Mouse (Mus musculus): ENCODE measurements at regions not wholly inside any gene's neighbourhood (a gene's known extent, or its start where the extent isn't known, plus 50 kb on each side); places are given as distances from the start of the nearest gene placed in this dataset.

- Histone ChIP-seq H3K4me3 (ENCODE audit: insufficient read depth, low read length) (no peak overlapping the region), H3K27ac (ENCODE audit: insufficient read depth, low read length) (no peak overlapping the region), H3K4me1 (ENCODE audit: control insufficient read depth, insufficient read depth, low read length) (no peaks in the 10 kb centered on the region)
- TF ChIP-seq POLR2A (IDR thresholded peaks at IDR 0.05; ENCODE audit: extremely low read depth, insufficient read depth, low read length) (no peak), CTCF (IDR thresholded peaks at IDR 0.05; ENCODE audit: extremely low read depth, insufficient read depth, low read length) (no peak)
These were observed 459.0 kb downstream of the Epha3 start for GRCm38 (mm10) chr16:63404976-63405375.

- H3K4me3 ChIP-seq (ENCODE audit: insufficient read depth, low read length), result no peak overlapping the region
- H3K4me1 ChIP-seq (ENCODE audit: control insufficient read depth, insufficient read depth, low read length), result no peaks in the 10 kb centered on the region
- H3K27ac ChIP-seq (ENCODE audit: insufficient read depth, low read length), result no peak overlapping the region
- TF ChIP-seq POLR2A (IDR thresholded peaks at IDR 0.05; ENCODE audit: extremely low read depth, insufficient read depth, low read length) (no peak), CTCF (IDR thresholded peaks at IDR 0.05; ENCODE audit: extremely low read depth, insufficient read depth, low read length) (no peak)
These were observed 451.3 kb downstream of the Epha3 start for GRCm38 (mm10) chr16:63412656-63413055.

- Histone ChIP-seq H3K4me3 (ENCODE audit: insufficient read depth, low read length) (no peak overlapping the region), H3K27ac (ENCODE audit: insufficient read depth, low read length) (no peak overlapping the region), H3K4me1 (ENCODE audit: control insufficient read depth, insufficient read depth, low read length) (no peaks in the 10 kb centered on the region)
- TF ChIP-seq POLR2A (IDR thresholded peaks at IDR 0.05; ENCODE audit: extremely low read depth, insufficient read depth, low read length) (no peak), CTCF (IDR thresholded peaks at IDR 0.05; ENCODE audit: extremely low read depth, insufficient read depth, low read length) (no peak)
These were observed 411.7 kb downstream of the Epha3 start for GRCm38 (mm10) chr16:63452301-63452700.

GRCm38 (mm10) chr16:63466615-63467014 is 397.4 kb downstream of the Epha3 start:
- H3K4me3 ChIP-seq (ENCODE audit: insufficient read depth, low read length), result no peak overlapping the region
- no peaks in the 10 kb centered on the region for H3K4me1 ChIP-seq (ENCODE audit: control insufficient read depth, insufficient read depth, low read length)
- TF ChIP-seq CTCF (IDR thresholded peaks at IDR 0.05; ENCODE audit: extremely low read depth, insufficient read depth, low read length) (no peak), POLR2A (IDR thresholded peaks at IDR 0.05; ENCODE audit: extremely low read depth, insufficient read depth, low read length) (no peak)
- no peak overlapping the region for H3K27ac ChIP-seq (ENCODE audit: insufficient read depth, low read length)

GRCm38 (mm10) chr16:63468851-63469250 is 395.1 kb downstream of the Epha3 start:
- H3K4me3 ChIP-seq (ENCODE audit: insufficient read depth, low read length), result no peak overlapping the region
- H3K27ac ChIP-seq (ENCODE audit: insufficient read depth, low read length), result no peak overlapping the region
- H3K4me1 ChIP-seq (ENCODE audit: control insufficient read depth, insufficient read depth, low read length), result no peaks in the 10 kb centered on the region
- TF ChIP-seq POLR2A (IDR thresholded peaks at IDR 0.05; ENCODE audit: extremely low read depth, insufficient read depth, low read length) (no peak), CTCF (IDR thresholded peaks at IDR 0.05; ENCODE audit: extremely low read depth, insufficient read depth, low read length) (no peak)

Data from cortical plate, adult 2 months (tissue).